Mouse (Mus musculus) c-Kit-positive CD71-negative TER-119-negative erythroid progenitor cells, embryonic 14.5 days (primary cell): ENCODE measurements around the gene Rpl38.

Experiments used
- DNase-seq: peaks from one replicate; pipeline ENCODE4 v3.0.0-alpha.2; 2013; ENCODE audit warnings: low read depth

The Rpl38 gene

GRCm38 (mm10) chr11:114681054-114681453, 12.7 kb downstream of the Rpl38 start:
- DNase-seq: no peak

- no peak for DNase-seq
Observed at GRCm38 (mm10) chr11:114682321-114682900, 14.1 kb downstream of the Rpl38 start.

- DNase-seq: no peak
Observed at GRCm38 (mm10) chr11:114683029-114683721, 14.9 kb downstream of the Rpl38 start.

GRCm38 (mm10) chr11:114683722-114684621, 15.6 kb downstream of the Rpl38 start:
- no peak for DNase-seq

- DNase-seq: no peak
Observed at GRCm38 (mm10) chr11:114684627-114685373, 16.5 kb downstream of the Rpl38 start.

GRCm38 (mm10) chr11:114685526-114686040, 17.3 kb downstream of the Rpl38 start:
- no peak for DNase-seq

GRCm38 (mm10) chr11:114686221-114686959, 18.1 kb downstream of the Rpl38 start:
- DNase-seq: no peak

- no peak for DNase-seq
Observed at GRCm38 (mm10) chr11:114687574-114688188, 19.4 kb downstream of the Rpl38 start.

GRCm38 (mm10) chr11:114688729-114689128, 20.4 kb downstream of the Rpl38 start:
- no peak for DNase-seq

GRCm38 (mm10) chr11:114690192-114690591, 21.9 kb downstream of the Rpl38 start:
- DNase-seq: no peak

GRCm38 (mm10) chr11:114691454-114692182, 23.3 kb downstream of the Rpl38 start:
- no peak for DNase-seq

GRCm38 (mm10) chr11:114692601-114693000, 24.3 kb downstream of the Rpl38 start:
- no peak for DNase-seq

GRCm38 (mm10) chr11:114693456-114693855, 25.1 kb downstream of the Rpl38 start:
- DNase-seq: no peak

GRCm38 (mm10) chr11:114694451-114694850, 26.1 kb downstream of the Rpl38 start:
- DNase-seq: no peak

- DNase-seq: no peak
Observed at GRCm38 (mm10) chr11:114698496-114698895, 30.2 kb downstream of the Rpl38 start.

GRCm38 (mm10) chr11:114699511-114699910, 31.2 kb downstream of the Rpl38 start:
- DNase-seq: no peak

GRCm38 (mm10) chr11:114702311-114702995, 34.1 kb downstream of the Rpl38 start:
- no peak for DNase-seq

- DNase-seq: no peak
Observed at GRCm38 (mm10) chr11:114702996-114703361, 34.7 kb downstream of the Rpl38 start.
